Mouse (Mus musculus): Measurements from ENCODE around the gene Bbip1. TPM values are rescaled to one million over a fixed set of nuclear protein-coding genes. Genes with fewer than 3 reads are reported as not detected.
"Not testable (repeated sequence)": the region's sequence is repeated elsewhere in the genome, so short reads cannot be mapped to it uniquely, and the experiment has no call there.

Gene Bbip1
- polyA plus RNA-seq, 1 experiment: 63.0 TPM

GRCm38 (mm10) chr19:53971938-53972337 is 27.5 kb upstream of the Bbip1 start:
- no peak overlapping the region for H3K4me3 ChIP-seq (ENCODE audit: control insufficient read depth, low read depth, low read length)
- no peaks in the 10 kb centered on the region for H3K36me3 ChIP-seq (ENCODE audit: control insufficient read depth, insufficient read depth, low read length)
- TF ChIP-seq POLR2A (IDR thresholded peaks at IDR 0.05; ENCODE audit: control insufficient read depth, low read depth, low read length): no peak
- TF ChIP-seq CTCF (IDR thresholded peaks at IDR 0.05; ENCODE audit: control insufficient read depth, insufficient read depth, insufficient replicate concordance, low read depth, low read length): no peak
- H3K4me1 ChIP-seq (ENCODE audit: control insufficient read depth, insufficient read depth, low read length): no peaks in the 10 kb centered on the region
- H3K27me3 ChIP-seq (ENCODE audit: control insufficient read depth, insufficient read depth, low read length): no peaks in the 10 kb centered on the region
- no peak overlapping the region for H3K27ac ChIP-seq (ENCODE audit: control insufficient read depth, insufficient read depth, low read depth, low read length)

- Histone ChIP-seq H3K27ac (ENCODE audit: control insufficient read depth, insufficient read depth, low read depth, low read length) (no peak overlapping the region), H3K4me3 (ENCODE audit: control insufficient read depth, low read depth, low read length) (no peak overlapping the region), H3K4me1 (ENCODE audit: control insufficient read depth, insufficient read depth, low read length) (no peaks in the 10 kb centered on the region), H3K27me3 (ENCODE audit: control insufficient read depth, insufficient read depth, low read length) (no peaks in the 10 kb centered on the region), H3K36me3 (ENCODE audit: control insufficient read depth, insufficient read depth, low read length) (no peaks in the 10 kb centered on the region)
- TF ChIP-seq POLR2A (IDR thresholded peaks at IDR 0.05; ENCODE audit: control insufficient read depth, low read depth, low read length): no peak
- no peak for TF ChIP-seq CTCF (IDR thresholded peaks at IDR 0.05; ENCODE audit: control insufficient read depth, insufficient read depth, insufficient replicate concordance, low read depth, low read length)
Observed at GRCm38 (mm10) chr19:53969226-53969625, 24.8 kb upstream of the Bbip1 start.

- no peaks in the 10 kb centered on the region for H3K4me1 ChIP-seq (ENCODE audit: control insufficient read depth, insufficient read depth, low read length)
- no peak for TF ChIP-seq POLR2A (IDR thresholded peaks at IDR 0.05; ENCODE audit: control insufficient read depth, low read depth, low read length)
- no peak for TF ChIP-seq CTCF (IDR thresholded peaks at IDR 0.05; ENCODE audit: control insufficient read depth, insufficient read depth, insufficient replicate concordance, low read depth, low read length)
Observed at GRCm38 (mm10) chr19:53964910-53965633, 20.6 kb upstream of the Bbip1 start.

GRCm38 (mm10) chr19:53964347-53964746 is 19.9 kb upstream of the Bbip1 start:
- H3K4me1 ChIP-seq (ENCODE audit: control insufficient read depth, insufficient read depth, low read length); H3K27ac ChIP-seq (ENCODE audit: control insufficient read depth, insufficient read depth, low read depth, low read length); H3K4me3 ChIP-seq (ENCODE audit: control insufficient read depth, low read depth, low read length); H3K27me3 ChIP-seq (ENCODE audit: control insufficient read depth, insufficient read depth, low read length); H3K36me3 ChIP-seq (ENCODE audit: control insufficient read depth, insufficient read depth, low read length): not testable (repeated sequence)

More at GRCm38 (mm10) chr19:53964910-53965633, 20.6 kb upstream of the Bbip1 start:
- Histone ChIP-seq H3K4me3 (ENCODE audit: control insufficient read depth, low read depth, low read length) (no peak overlapping the region), H3K27ac (ENCODE audit: control insufficient read depth, insufficient read depth, low read depth, low read length) (no peak overlapping the region), H3K27me3 (ENCODE audit: control insufficient read depth, insufficient read depth, low read length) (no peaks in the 10 kb centered on the region), H3K36me3 (ENCODE audit: control insufficient read depth, insufficient read depth, low read length) (no peaks in the 10 kb centered on the region)

- Histone ChIP-seq H3K27ac (ENCODE audit: control insufficient read depth, insufficient read depth, low read depth, low read length) (no peak overlapping the region), H3K4me1 (ENCODE audit: control insufficient read depth, insufficient read depth, low read length) (no peaks in the 10 kb centered on the region), H3K36me3 (ENCODE audit: control insufficient read depth, insufficient read depth, low read length) (no peaks in the 10 kb centered on the region), H3K27me3 (ENCODE audit: control insufficient read depth, insufficient read depth, low read length) (no peaks in the 10 kb centered on the region), H3K4me3 (ENCODE audit: control insufficient read depth, low read depth, low read length) (no peak overlapping the region)
- no peak for TF ChIP-seq CTCF (IDR thresholded peaks at IDR 0.05; ENCODE audit: control insufficient read depth, insufficient read depth, insufficient replicate concordance, low read depth, low read length)
- no peak for TF ChIP-seq POLR2A (IDR thresholded peaks at IDR 0.05; ENCODE audit: control insufficient read depth, low read depth, low read length)
Observed at GRCm38 (mm10) chr19:53962511-53962910, 18.1 kb upstream of the Bbip1 start.

- H3K27me3 ChIP-seq (ENCODE audit: control insufficient read depth, insufficient read depth, low read length): no peaks in the 10 kb centered on the region
- H3K4me1 ChIP-seq (ENCODE audit: control insufficient read depth, insufficient read depth, low read length): no peaks in the 10 kb centered on the region
- no peak for TF ChIP-seq POLR2A (IDR thresholded peaks at IDR 0.05; ENCODE audit: control insufficient read depth, low read depth, low read length)
- no peak for TF ChIP-seq CTCF (IDR thresholded peaks at IDR 0.05; ENCODE audit: control insufficient read depth, insufficient read depth, insufficient replicate concordance, low read depth, low read length)
- no peak overlapping the region for H3K27ac ChIP-seq (ENCODE audit: control insufficient read depth, insufficient read depth, low read depth, low read length)
- H3K4me3 ChIP-seq (ENCODE audit: control insufficient read depth, low read depth, low read length): no peak overlapping the region
- H3K36me3 ChIP-seq (ENCODE audit: control insufficient read depth, insufficient read depth, low read length): no peaks in the 10 kb centered on the region
Observed at GRCm38 (mm10) chr19:53957513-53957912, 13.1 kb upstream of the Bbip1 start.

GRCm38 (mm10) chr19:53945171-53946042 is 980 bp upstream of the Bbip1 start:
- Histone ChIP-seq H3K4me1 (ENCODE audit: control insufficient read depth, insufficient read depth, low read length) (peaks cover 3% of the 10 kb centered on the region), H3K27ac (ENCODE audit: control insufficient read depth, insufficient read depth, low read depth, low read length) (peak overlapping the region; percentile 90), H3K27me3 (ENCODE audit: control insufficient read depth, insufficient read depth, low read length) (no peaks in the 10 kb centered on the region), H3K36me3 (ENCODE audit: control insufficient read depth, insufficient read depth, low read length) (peaks cover 1% of the 10 kb centered on the region; the same call in 1 of the 2 replicates), H3K4me3 (ENCODE audit: control insufficient read depth, low read depth, low read length) (peak overlapping the region; percentile 92)
- TF ChIP-seq CTCF (IDR thresholded peaks at IDR 0.05; ENCODE audit: control insufficient read depth, insufficient read depth, insufficient replicate concordance, low read depth, low read length) (no peak), POLR2A (IDR thresholded peaks at IDR 0.05; ENCODE audit: control insufficient read depth, low read depth, low read length) (no peak)
